Mouse (Mus musculus) forebrain, embryonic 14.5 days (tissue): ENCODE data around the gene Sox5. TPM values are rescaled to one million over a fixed set of nuclear protein-coding genes. Genes with fewer than 3 reads are reported as not detected.

Source experiments
- ATAC-seq: fragments of 200-750 bp; cut with Nextera tagmentation; 2 replicates; pipeline ENCODE4 v1.8.0; 2017; ENCODE audit warnings: mild to moderate bottlenecking, moderate library complexity
- DNase-seq: peaks from one replicate; pipeline ENCODE4 v3.0.0-alpha.2; 2015; ENCODE audit warnings: low spot score
- H3K27ac ChIP-seq: fragments of 300-500 bp; sonication (generic); 2 replicates; pipeline ENCODE4 v1.5.1; 2014; ENCODE audit warnings: low read depth, mild to moderate bottlenecking, control low read depth, low read length, moderate library complexity
- H3K27me3 ChIP-seq: fragments of 300-500 bp; sonication (generic); replicated peaks from 2 replicates; pipeline ENCODE4 v1.6.1; 2014; ENCODE audit warnings: low read length, control low read depth, mixed read lengths; ENCODE audit not compliant: control insufficient read depth, insufficient read depth
- H3K36me3 ChIP-seq: fragments of 300-500 bp; sonication (generic); 2 replicates; pipeline ENCODE4 v1.6.1; 2014; ENCODE audit warnings: low read length, control low read depth; ENCODE audit not compliant: control insufficient read depth, insufficient read depth
- H3K4me1 ChIP-seq: fragments of 300-500 bp; sonication (generic); 2 replicates; pipeline ENCODE4 v1.6.1; 2014; ENCODE audit warnings: antibody characterized with exemption, low read length, control low read depth; ENCODE audit not compliant: control insufficient read depth, insufficient read depth
- H3K4me2 ChIP-seq: fragments of 300-500 bp; sonication (generic); 2 replicates; pipeline ENCODE4 v1.6.1; 2014; ENCODE audit warnings: mild to moderate bottlenecking, control low read depth, low read length
- H3K4me3 ChIP-seq: fragments of 300-500 bp; sonication (generic); 2 replicates; pipeline ENCODE4 v1.5.1; 2014; ENCODE audit warnings: low read depth, low read length, control low read depth
- H3K9ac ChIP-seq: fragments of 300-500 bp; sonication (generic); 2 replicates; pipeline ENCODE4 v1.6.1; 2014; ENCODE audit warnings: mild to moderate bottlenecking, low read length, control low read depth, moderate library complexity
- H3K9me3 ChIP-seq: fragments of 300-500 bp; sonication (generic); replicated peaks from 2 replicates; pipeline ENCODE4 v1.6.1; 2016; ENCODE audit warnings: low read length, control low read depth, mixed read lengths; ENCODE audit not compliant: control insufficient read depth
- WGBS: fragments of 180-500 bp; shearing (Covaris S2); extraction: QIAGEN DNeasy Blood & Tissue Kit; methylation state at CpG from one replicate; pipeline ENCODE4 v1.1.7; 2014; 5-methylcytosine and 5-hydroxymethylcytosine counted together
- polyA plus RNA-seq: library from polyadenylated mRNA; unstranded; fragments of >200 nt; fragmentation: Nextera tagmentation; extraction: Ambion mirVana; gene quantifications from 2 replicates; pipeline ENCODE4 v1.2.1, GENCODE M21; 2014

The Sox5 gene
- polyA plus RNA-seq, 1 experiment from 2014 or later: 115 TPM

- ATAC-seq: no peak; the same call in 1 of the 2 replicates
- no peak overlapping the region for H3K27ac ChIP-seq
- no peaks in the 10 kb centered on the region for H3K9me3 ChIP-seq
- WGBS: 64% methylated on average over 14 of the region's 14 CpGs
- DNase-seq: no peak
- no peak overlapping the region for H3K4me3 ChIP-seq
- H3K4me2 ChIP-seq: no peak overlapping the region
- no peaks in the 10 kb centered on the region for H3K36me3 ChIP-seq
- no peak overlapping the region for H3K9ac ChIP-seq
- H3K27me3 ChIP-seq: no peaks in the 10 kb centered on the region
- no peaks in the 10 kb centered on the region for H3K4me1 ChIP-seq
Measured at GRCm38 (mm10) chr6:144757414-144757813, 24.4 kb downstream of the Sox5 start.

DNA sequence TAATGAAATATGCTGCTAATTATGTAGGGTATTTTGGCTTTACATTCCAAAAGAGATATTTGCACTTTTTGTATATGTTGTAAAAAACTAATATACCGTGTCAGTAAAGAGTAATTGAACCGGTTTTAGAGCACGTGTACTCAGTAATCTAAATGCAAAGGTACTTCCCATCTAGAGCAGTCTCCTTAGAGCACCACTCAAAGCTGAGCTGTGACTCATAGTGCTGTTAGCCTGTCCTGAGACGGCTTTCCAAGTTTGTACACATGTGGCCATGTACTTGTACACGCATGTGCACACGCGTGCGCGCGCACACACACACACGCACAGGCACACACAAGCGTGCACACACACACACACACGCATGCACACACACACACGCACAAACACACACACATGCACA is 25.3 kb downstream of the Sox5 start:
- H3K36me3 ChIP-seq: no peaks in the 10 kb centered on the region
- H3K4me3 ChIP-seq: no peak overlapping the region
- ATAC-seq: no peak
- WGBS: 89% methylated on average over 14 of the region's 14 CpGs
- no peaks in the 10 kb centered on the region for H3K9me3 ChIP-seq
- DNase-seq: no peak
- no peak overlapping the region for H3K27ac ChIP-seq
- H3K9ac ChIP-seq: no peak overlapping the region
- no peaks in the 10 kb centered on the region for H3K27me3 ChIP-seq
- H3K4me1 ChIP-seq: no peaks in the 10 kb centered on the region
- H3K4me2 ChIP-seq: no peak overlapping the region

GRCm38 (mm10) chr6:144755304-144755703 is 26.5 kb downstream of the Sox5 start:
- no peak overlapping the region for H3K27ac ChIP-seq
- no peak overlapping the region for H3K4me3 ChIP-seq
- no peak overlapping the region for H3K9ac ChIP-seq
- H3K27me3 ChIP-seq: no peaks in the 10 kb centered on the region
- ATAC-seq: no peak
- no peaks in the 10 kb centered on the region for H3K9me3 ChIP-seq
- no peaks in the 10 kb centered on the region for H3K36me3 ChIP-seq
- no peaks in the 10 kb centered on the region for H3K4me1 ChIP-seq
- H3K4me2 ChIP-seq: no peak overlapping the region
- 91% methylated on average over 4 of the region's 4 CpGs for WGBS
- DNase-seq: no peak

DNA sequence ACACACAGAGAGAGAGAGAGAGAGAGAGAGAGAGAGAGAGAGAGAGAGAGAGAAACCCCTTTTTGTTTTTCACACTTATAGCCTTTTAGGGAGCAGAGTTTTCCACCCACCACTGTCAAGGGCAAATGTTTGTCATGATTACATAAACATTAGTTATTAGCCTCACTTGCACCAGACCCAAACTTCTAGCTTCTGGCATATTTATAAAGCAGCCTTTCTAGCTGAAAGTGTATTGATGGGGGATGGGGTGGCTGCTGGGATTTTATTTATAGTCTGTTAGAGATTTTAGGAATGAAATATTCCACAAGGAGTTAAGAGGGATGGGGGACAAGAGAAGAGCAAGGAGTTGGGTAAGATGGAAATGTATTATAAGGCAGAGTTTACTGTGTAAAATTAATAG is 27.4 kb downstream of the Sox5 start:
- ATAC-seq (no peak), DNase-seq (no peak)
- no peaks in the 10 kb centered on the region for H3K4me1 ChIP-seq
- H3K27ac ChIP-seq: no peak overlapping the region
- H3K4me2 ChIP-seq: no peak overlapping the region
- H3K36me3 ChIP-seq: no peaks in the 10 kb centered on the region
- H3K4me3 ChIP-seq: no peak overlapping the region
- H3K27me3 ChIP-seq: no peaks in the 10 kb centered on the region
- no peak overlapping the region; the same call in 1 of the 2 replicates for H3K9ac ChIP-seq
- H3K9me3 ChIP-seq: no peaks in the 10 kb centered on the region

DNA sequence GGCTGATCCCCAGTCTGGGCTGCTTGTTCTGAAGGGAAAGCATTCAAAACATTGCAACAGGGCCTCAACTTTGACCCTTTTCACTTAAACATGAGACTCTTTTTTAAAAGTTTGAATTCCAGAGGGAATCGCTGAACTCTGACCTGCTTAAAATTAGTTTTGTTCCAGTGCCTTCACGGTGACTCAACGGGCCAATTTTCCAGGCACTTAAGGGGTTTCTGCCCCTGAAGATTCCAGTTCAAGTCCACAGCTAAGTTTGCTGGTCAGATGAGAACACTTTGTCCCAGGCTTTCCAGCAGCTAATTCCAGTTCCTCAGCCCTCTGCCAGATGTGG is 27.8 kb downstream of the Sox5 start:
- Histone ChIP-seq H3K27ac (no peak overlapping the region), H3K36me3 (no peaks in the 10 kb centered on the region), H3K9ac (peak overlapping the region; percentile 5; the same call in 1 of the 2 replicates), H3K4me2 (no peak overlapping the region), H3K4me3 (no peak overlapping the region), H3K27me3 (no peaks in the 10 kb centered on the region), H3K4me1 (no peaks in the 10 kb centered on the region), H3K9me3 (no peaks in the 10 kb centered on the region)
- DNase-seq (no peak), ATAC-seq (no peak)
- 53% methylated on average over 3 of the region's 3 CpGs for WGBS

DNA sequence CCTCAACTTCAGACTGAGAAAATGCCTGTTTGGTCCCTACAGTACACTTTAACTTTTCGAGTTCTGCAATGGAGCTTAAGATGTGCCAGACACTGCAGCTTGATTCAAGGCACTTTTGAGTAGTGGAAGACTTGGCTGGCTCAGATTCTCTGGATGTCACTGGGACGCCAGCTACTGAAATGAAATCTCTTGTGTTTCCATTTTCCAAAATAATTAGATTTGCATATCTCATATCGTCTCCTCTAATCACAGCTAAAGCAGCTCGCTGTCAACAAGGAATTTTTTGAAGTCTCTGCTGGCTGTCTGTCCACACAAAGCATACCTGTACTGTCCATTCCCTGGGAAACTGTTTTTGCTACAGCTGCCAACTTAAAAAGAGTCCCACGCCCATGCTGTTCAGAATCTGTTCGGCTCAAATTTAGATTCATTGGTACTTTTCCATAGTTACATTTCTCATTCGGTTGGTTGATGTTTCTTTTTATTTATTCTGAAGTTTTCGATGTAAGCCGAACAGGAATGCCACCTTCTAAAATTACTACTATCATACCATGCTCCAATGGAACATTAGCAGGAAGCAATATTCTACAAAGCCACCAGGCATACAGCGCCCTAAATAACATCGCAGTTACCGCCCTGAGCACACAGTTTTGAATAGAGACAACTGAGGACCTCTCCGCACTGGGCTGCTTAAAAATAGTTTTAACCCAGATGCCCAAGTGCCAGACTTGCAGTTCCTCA is 28.4 kb downstream of the Sox5 start:
- Histone ChIP-seq H3K9ac (no peak overlapping the region), H3K27ac (no peak overlapping the region), H3K27me3 (no peaks in the 10 kb centered on the region), H3K4me1 (no peaks in the 10 kb centered on the region), H3K9me3 (no peaks in the 10 kb centered on the region), H3K4me2 (no peak overlapping the region), H3K4me3 (no peak overlapping the region), H3K36me3 (no peaks in the 10 kb centered on the region)
- WGBS: 77% methylated on average over 13 of the region's 13 CpGs
- no peak for DNase-seq
- no peak for ATAC-seq

- Histone ChIP-seq H3K9ac (no peak overlapping the region), H3K9me3 (no peaks in the 10 kb centered on the region), H3K27ac (no peak overlapping the region), H3K4me3 (no peak overlapping the region), H3K36me3 (no peaks in the 10 kb centered on the region), H3K4me2 (no peak overlapping the region), H3K27me3 (no peaks in the 10 kb centered on the region), H3K4me1 (no peaks in the 10 kb centered on the region)
- DNase-seq (no peak), ATAC-seq (no peak)
- WGBS: 76% methylated on average over 4 of the region's 4 CpGs
Measured at GRCm38 (mm10) chr6:144751581-144751980, 30.2 kb downstream of the Sox5 start.

- Histone ChIP-seq H3K27ac (no peak overlapping the region), H3K4me3 (no peak overlapping the region), H3K27me3 (no peaks in the 10 kb centered on the region), H3K4me2 (no peak overlapping the region), H3K9ac (no peak overlapping the region), H3K36me3 (no peaks in the 10 kb centered on the region), H3K4me1 (no peaks in the 10 kb centered on the region), H3K9me3 (no peaks in the 10 kb centered on the region)
- no peak for DNase-seq
- no peak for ATAC-seq
- 79% methylated on average over 7 of the region's 7 CpGs for WGBS
Measured at GRCm38 (mm10) chr6:144750197-144750596, 31.6 kb downstream of the Sox5 start.

DNA sequence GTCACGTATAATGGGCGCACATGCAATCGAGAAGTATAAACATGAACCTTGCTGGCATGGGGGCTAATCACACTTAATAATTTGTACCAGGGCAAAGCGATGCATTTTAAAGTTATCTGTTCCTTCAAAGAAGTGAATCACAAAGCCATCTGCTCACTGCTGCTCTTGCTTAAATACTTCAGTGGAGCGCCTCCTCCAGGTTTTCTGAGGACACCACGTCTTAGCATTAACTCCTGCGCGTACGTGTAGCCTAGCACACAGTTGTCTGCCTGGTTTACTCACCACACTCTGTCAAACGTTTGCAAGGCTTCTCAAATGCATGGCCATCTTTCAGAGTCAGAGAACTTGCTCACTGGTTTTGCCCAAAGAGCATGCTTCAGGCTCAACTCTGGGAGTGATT is 35.3 kb downstream of the Sox5 start:
- DNase-seq (no peak), ATAC-seq (no peak)
- Histone ChIP-seq H3K4me3 (no peak overlapping the region), H3K36me3 (no peaks in the 10 kb centered on the region), H3K27ac (no peak overlapping the region), H3K9me3 (no peaks in the 10 kb centered on the region), H3K4me2 (no peak overlapping the region), H3K27me3 (no peaks in the 10 kb centered on the region), H3K4me1 (no peaks in the 10 kb centered on the region), H3K9ac (no peak overlapping the region)
- 93% methylated on average over 10 of the region's 10 CpGs for WGBS
